Mouse (Mus musculus) liver, embryonic 14.5 days (tissue): ENCODE data around the gene Fam243.

Experiments
- CTCF ChIP-seq: IDR thresholded peaks from 2 replicates; pipeline ENCODE4 v1.5.1; 2016; ENCODE audit warnings: antibody characterized with exemption, low read depth, control low read depth
- EP300 ChIP-seq: IDR thresholded peaks from 2 replicates; pipeline ENCODE4 v1.6.1; 2016; ENCODE audit warnings: antibody characterized with exemption, low read depth

GRCm38 (mm10) chr16:92357023-92357422 is 35.8 kb upstream of the Fam243 start:
- TF ChIP-seq CTCF: no peak
- TF ChIP-seq EP300: no peak
